Mouse (Mus musculus): ENCODE measurements at regions not wholly inside any gene's neighbourhood (a gene's known extent, or its start where the extent isn't known, plus 50 kb on each side); places are given as distances from the start of the nearest gene placed in this dataset.

GRCm38 (mm10) chr16:50525504-50525903 is 65.5 kb downstream of the Ccdc54 start:
- TF ChIP-seq CTCF (IDR thresholded peaks at IDR 0.05; ENCODE audit: borderline replicate concordance, control insufficient read depth, extremely low read depth, insufficient read depth, low read length, poor library complexity) (no peak), POLR2A (IDR thresholded peaks at IDR 0.05; ENCODE audit: control insufficient read depth, extremely low read depth, insufficient read depth, low read length, poor library complexity) (no peak)

All from thymus, adult 2 months (tissue).